Mouse (Mus musculus): ENCODE measurements at regions not wholly inside any gene's neighbourhood (a gene's known extent, or its start where the extent isn't known, plus 50 kb on each side); places are given as distances from the start of the nearest gene placed in this dataset.

DNA sequence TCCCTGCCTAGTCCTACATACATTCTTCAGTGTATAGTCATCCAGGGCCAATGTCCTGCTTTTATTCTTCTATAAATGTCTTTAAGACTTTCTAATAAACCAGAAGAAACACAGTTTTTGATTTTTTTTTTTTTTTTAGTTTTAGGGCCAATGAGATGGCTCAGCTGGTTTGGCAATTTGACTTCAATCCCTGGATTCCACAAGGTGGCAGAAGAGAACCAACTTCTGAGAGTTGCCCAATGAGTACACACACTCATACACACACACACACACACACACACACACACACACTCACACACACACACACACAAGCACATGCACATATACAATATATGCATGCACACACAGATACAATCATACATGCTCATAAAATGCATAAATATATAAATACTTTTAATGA, 251.8 kb downstream of the Itga8 start:
- H3K27ac ChIP-seq (replicated peaks), result no peak overlapping the region
- ATAC-seq (ENCODE audit: insufficient number of reproducible peaks, low FRiP score, low TSS enrichment, low read depth), result no peak

DNA sequence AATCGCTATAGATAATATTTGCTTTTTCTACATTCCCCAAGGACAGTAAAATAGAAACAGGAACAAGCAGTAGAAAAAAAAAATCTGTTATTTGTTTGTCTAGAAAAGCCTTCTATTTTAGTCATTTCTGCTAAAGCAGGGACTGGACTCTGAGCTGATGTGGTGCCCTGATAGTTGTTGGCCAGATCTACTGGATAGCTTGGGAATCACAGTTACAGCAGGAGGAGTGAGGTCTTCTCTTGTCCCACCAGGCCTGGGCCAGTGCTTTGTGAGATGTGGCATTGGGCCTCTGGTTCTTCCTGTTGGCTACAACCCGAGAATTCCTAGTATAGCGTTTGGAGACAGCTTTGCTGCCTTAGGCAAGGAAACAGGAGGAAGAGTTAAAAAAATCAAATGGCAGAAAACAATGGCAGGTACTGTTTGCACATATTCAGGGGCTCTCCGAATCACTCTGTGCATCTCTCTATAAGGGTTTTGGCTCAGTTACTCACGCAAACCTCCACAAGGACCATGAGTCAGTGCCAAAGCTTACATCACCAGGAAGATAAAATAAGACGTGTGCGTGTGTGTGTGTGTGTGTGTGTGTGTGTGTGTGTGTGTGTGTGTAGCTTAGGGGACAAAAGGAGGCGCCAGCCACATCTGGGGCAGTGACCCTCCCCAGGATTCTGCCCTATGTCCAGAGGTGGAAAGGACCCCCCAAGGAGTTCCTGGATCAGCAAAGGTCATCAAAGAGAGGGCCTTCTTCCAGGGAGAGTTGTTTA, 248.1 kb downstream of the Itga8 start:
- no peaks in the 10 kb centered on the region for H3K36me3 ChIP-seq
- H3K4me3 ChIP-seq (replicated peaks), result no peak overlapping the region
- 0 out of 2 replicates have a peak overlapping the region, but pooled peaks have one; percentile 52 for H3K27ac ChIP-seq (replicated peaks)
- no peak overlapping the region for H3K9ac ChIP-seq
- no peak overlapping the region for H3K4me2 ChIP-seq (replicated peaks)
- H3K4me1 ChIP-seq, result no peaks in the 10 kb centered on the region
- ATAC-seq (ENCODE audit: insufficient number of reproducible peaks, low FRiP score, low TSS enrichment, low read depth), result no peak
- H3K9me3 ChIP-seq (replicated peaks), result no peaks in the 10 kb centered on the region
- WGBS, result 38% methylated on average over 8 of the region's 8 CpGs
- H3K27me3 ChIP-seq, result no peaks in the 10 kb centered on the region

More for the DNA sequence above, 251.8 kb downstream of the Itga8 start:
- H3K4me3 ChIP-seq (replicated peaks), result no peak overlapping the region
- no peak overlapping the region for H3K9ac ChIP-seq
- no peaks in the 10 kb centered on the region for H3K36me3 ChIP-seq
- H3K4me2 ChIP-seq (replicated peaks), result no peak overlapping the region
- no peaks in the 10 kb centered on the region for H3K4me1 ChIP-seq
- no peaks in the 10 kb centered on the region for H3K9me3 ChIP-seq (replicated peaks)
- H3K27me3 ChIP-seq, result no peaks in the 10 kb centered on the region

DNA sequence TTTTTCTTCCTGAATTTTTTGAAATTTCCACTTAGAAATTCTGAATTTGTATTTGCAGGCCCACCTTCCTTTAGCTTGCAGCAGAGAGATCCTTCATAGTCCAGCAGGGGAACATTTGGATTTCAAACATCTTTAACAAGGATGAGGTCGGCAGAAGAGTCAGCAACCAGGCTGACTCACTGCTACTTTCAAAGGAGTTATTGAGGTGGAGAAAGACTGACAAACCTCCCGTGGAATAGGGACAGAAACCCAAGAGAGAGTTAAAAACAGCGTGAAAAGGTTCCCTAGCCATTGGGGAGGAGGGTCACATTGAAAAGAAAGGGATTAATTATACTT, 247.6 kb downstream of the Itga8 start:
- Histone ChIP-seq H3K36me3 (no peaks in the 10 kb centered on the region), H3K27ac (replicated peaks) (0 out of 2 replicates have a peak overlapping the region, but pooled peaks have one; percentile 52), H3K27me3 (no peaks in the 10 kb centered on the region), H3K9me3 (replicated peaks) (no peaks in the 10 kb centered on the region), H3K4me2 (replicated peaks) (no peak overlapping the region), H3K9ac (no peak overlapping the region), H3K4me3 (replicated peaks) (no peak overlapping the region), H3K4me1 (no peaks in the 10 kb centered on the region)
- 41% methylated on average over 3 of the region's 3 CpGs for WGBS
- no peak for ATAC-seq (ENCODE audit: insufficient number of reproducible peaks, low FRiP score, low TSS enrichment, low read depth)
